18 mouse cellular contexts compared by ENCODE assay signal in genomic region chr7:15969674-15970073, GRCm38 (mm10). TPM values are rescaled to one million over a fixed set of nuclear protein-coding genes. Genes with fewer than 3 reads are reported as not detected.
DNase-seq lines count a peak whose midpoint lies in the region; ATAC-seq and TF ChIP-seq lines count a peak whose summit lies in the region.
"Had no signal": no experiment of that assay in that cellular context is flagged by ENCODE, and none has a peak within 500 bp of the region (broad histone marks: within the 10 kb centered on the region; RNA-seq: fewer than 3 reads in every experiment).

No protein-coding gene starts in this region.

- no peak overlapping the region for H3K4me3 ChIP-seq in hindbrain, postnatal 0 days (ENCODE audit: low read length)
- H3K4me3 ChIP-seq in hindbrain, embryonic 10.5 days = no peak overlapping the region
- H3K4me3 ChIP-seq in midbrain, postnatal 0 days (ENCODE audit: low read depth, low read length) = no peak overlapping the region
- H3K4me3 ChIP-seq in midbrain, embryonic 13.5 days (replicated peaks) = no peak overlapping the region
- no peak overlapping the region for H3K4me3 ChIP-seq in stomach, postnatal 0 days (ENCODE audit: low read depth, low read length)
- H3K4me3 ChIP-seq: heart, embryonic 15.5 days; hindbrain, embryonic 13.5 days; liver, embryonic 13.5 days; neural tube, embryonic 15.5 days had no signal

- peak; percentile 26; the same call in 1 of the 2 replicates for TF ChIP-seq CTCF in hindbrain, postnatal 0 days (IDR thresholded peaks at IDR 0.05; ENCODE audit: low read depth)
- TF ChIP-seq CTCF in midbrain, postnatal 0 days (IDR thresholded peaks at IDR 0.05) = peak; percentile 56
- peak; percentile 58 for TF ChIP-seq CTCF in stomach, postnatal 0 days (IDR thresholded peaks at IDR 0.05; ENCODE audit: low read depth)

- no peaks in the 10 kb centered on the region for H3K4me1 ChIP-seq in hindbrain, postnatal 0 days (ENCODE audit: insufficient read depth, low read length)
- H3K4me1 ChIP-seq in hindbrain, embryonic 10.5 days (replicated peaks) = peaks cover 13% of the 10 kb centered on the region; the same call in 1 of the 2 replicates
- no peaks in the 10 kb centered on the region for H3K4me1 ChIP-seq in midbrain, postnatal 0 days (ENCODE audit: insufficient read depth, low read length)
- 0 out of 2 replicates have a peak, but pooled peaks cover 4% of the 10 kb centered on the region for H3K4me1 ChIP-seq in midbrain, embryonic 13.5 days (replicated peaks)
- H3K4me1 ChIP-seq in stomach, postnatal 0 days (replicated peaks; ENCODE audit: control insufficient read depth, insufficient read depth) = no peaks in the 10 kb centered on the region
- H3K4me1 ChIP-seq: hindbrain, embryonic 13.5 days had no signal

- no peak for ATAC-seq in hindbrain, postnatal 0 days
- ATAC-seq in midbrain, postnatal 0 days (ENCODE audit: low FRiP score) = no peak
- ATAC-seq in midbrain, embryonic 13.5 days = no peak
- ATAC-seq in stomach, postnatal 0 days (ENCODE audit: low FRiP score, low TSS enrichment) = no peak
- ATAC-seq: activated CD4-positive, CD25-positive, alpha-beta regulatory T cell, adult 4 months; midbrain, embryonic 16.5 days had no signal

- peaks cover 26% of the 10 kb centered on the region for H3K36me3 ChIP-seq in hindbrain, postnatal 0 days (ENCODE audit: insufficient read depth, low read length)
- H3K36me3 ChIP-seq in hindbrain, embryonic 10.5 days = peaks cover 48% of the 10 kb centered on the region
- peaks cover 20% of the 10 kb centered on the region for H3K36me3 ChIP-seq in midbrain, postnatal 0 days (ENCODE audit: insufficient read depth, low read length)
- peaks cover 47% of the 10 kb centered on the region for H3K36me3 ChIP-seq in midbrain, embryonic 13.5 days
- H3K36me3 ChIP-seq in stomach, postnatal 0 days (ENCODE audit: control insufficient read depth, insufficient read depth, low read length) = peaks cover 17% of the 10 kb centered on the region

- H3K27me3 ChIP-seq in hindbrain, postnatal 0 days (ENCODE audit: insufficient read depth, low read length) = no peaks in the 10 kb centered on the region
- H3K27me3 ChIP-seq in hindbrain, embryonic 10.5 days (ENCODE audit: insufficient read depth, poor library complexity, severe bottlenecking) = no peaks in the 10 kb centered on the region; the same call in 1 of the 2 replicates
- no peaks in the 10 kb centered on the region for H3K27me3 ChIP-seq in midbrain, postnatal 0 days (ENCODE audit: insufficient read depth, low read length)
- no peaks in the 10 kb centered on the region for H3K27me3 ChIP-seq in midbrain, embryonic 13.5 days
- no peaks in the 10 kb centered on the region for H3K27me3 ChIP-seq in stomach, postnatal 0 days (ENCODE audit: control insufficient read depth, insufficient read depth, low read length)
- H3K27me3 ChIP-seq: heart, embryonic 15.5 days; hindbrain, embryonic 13.5 days; liver, embryonic 13.5 days; neural tube, embryonic 15.5 days had no signal

- no peaks in the 10 kb centered on the region for H3K9me3 ChIP-seq in hindbrain, postnatal 0 days (ENCODE audit: low read length)
- 0 out of 2 replicates have a peak, but pooled peaks cover 2% of the 10 kb centered on the region for H3K9me3 ChIP-seq in hindbrain, embryonic 10.5 days
- no peaks in the 10 kb centered on the region for H3K9me3 ChIP-seq in midbrain, postnatal 0 days (ENCODE audit: low read length)
- no peaks in the 10 kb centered on the region for H3K9me3 ChIP-seq in midbrain, embryonic 13.5 days
- H3K9me3 ChIP-seq in stomach, postnatal 0 days (ENCODE audit: control insufficient read depth, low read length) = no peaks in the 10 kb centered on the region
- H3K9me3 ChIP-seq: heart, embryonic 15.5 days; hindbrain, embryonic 13.5 days; liver, embryonic 13.5 days; neural tube, embryonic 15.5 days had no signal

- DNase-seq in hindbrain, postnatal 0 days (ENCODE audit: low spot score) = no peak
- no peak for DNase-seq in hindbrain, embryonic 10.5 days (ENCODE audit: low spot score)
- no peak for DNase-seq in midbrain, postnatal 0 days (ENCODE audit: low spot score)
- peak; percentile 35 for DNase-seq in NIH3T3 (ENCODE audit: low read depth)
- no peak for DNase-seq in stomach, postnatal 0 days (ENCODE audit: low spot score)
- no peak for DNase-seq in kidney, adult 11 months
- DNase-seq: gastrocnemius, postnatal 14 days; kidney, adult 8-10 months; liver, embryonic 13.5 days; right cerebral cortex, adult 18-20 months; spleen, adult 18-20 months had no signal

- H3K9ac ChIP-seq in hindbrain, postnatal 0 days (replicated peaks; ENCODE audit: low read length) = no peak overlapping the region
- no peak overlapping the region for H3K9ac ChIP-seq in midbrain, postnatal 0 days (replicated peaks; ENCODE audit: low read length, poor library complexity, severe bottlenecking)
- H3K9ac ChIP-seq in midbrain, embryonic 13.5 days (replicated peaks) = no peak overlapping the region
- no peak overlapping the region for H3K9ac ChIP-seq in stomach, postnatal 0 days (ENCODE audit: low read length)
- H3K9ac ChIP-seq: heart, embryonic 15.5 days; hindbrain, embryonic 13.5 days; liver, embryonic 13.5 days; neural tube, embryonic 15.5 days had no signal

- no peak for TF ChIP-seq EP300 in stomach, postnatal 0 days (optimal IDR thresholded peaks at IDR 0.05)

- no peak overlapping the region for H3K27ac ChIP-seq in hindbrain, postnatal 0 days
- H3K27ac ChIP-seq in hindbrain, embryonic 10.5 days = no peak overlapping the region
- H3K27ac ChIP-seq in midbrain, postnatal 0 days (ENCODE audit: low read depth, low read length) = no peak overlapping the region
- H3K27ac ChIP-seq in midbrain, embryonic 13.5 days = no peak overlapping the region
- no peak overlapping the region for H3K27ac ChIP-seq in stomach, postnatal 0 days (replicated peaks)
- H3K27ac ChIP-seq: heart, embryonic 15.5 days; hindbrain, embryonic 13.5 days; liver, embryonic 13.5 days; macrophage; neural tube, embryonic 15.5 days had no signal

- H3K4me2 ChIP-seq in hindbrain, postnatal 0 days (ENCODE audit: low read depth, low read length) = no peak overlapping the region
- no peak overlapping the region for H3K4me2 ChIP-seq in midbrain, postnatal 0 days (ENCODE audit: low read depth, low read length, poor library complexity, severe bottlenecking)
- no peak overlapping the region for H3K4me2 ChIP-seq in midbrain, embryonic 13.5 days (replicated peaks)
- no peak overlapping the region for H3K4me2 ChIP-seq in stomach, postnatal 0 days (replicated peaks; ENCODE audit: low read depth)
- H3K4me2 ChIP-seq: heart, embryonic 15.5 days; hindbrain, embryonic 13.5 days; liver, embryonic 13.5 days; neural tube, embryonic 15.5 days had no signal

- 81% methylated on average over 3 of the region's 3 CpGs for WGBS in hindbrain, postnatal 0 days
- 87% methylated on average over 3 of the region's 3 CpGs for WGBS in hindbrain, embryonic 10.5 days
- WGBS in midbrain, postnatal 0 days = 88% methylated on average over 3 of the region's 3 CpGs
- 86% methylated on average over 3 of the region's 3 CpGs for WGBS in midbrain, embryonic 13.5 days
- WGBS in stomach, postnatal 0 days = 91% methylated on average over 3 of the region's 3 CpGs

RNA-seq across cellular contexts. Expression of gene Ehd2, which starts 2.3 kb away (rescaled TPM):
- total RNA-seq in hindbrain, postnatal 0 days (2014; rRNA removed) = 5.0 and 9.5 TPM in 2 replicates
- polyA plus RNA-seq in hindbrain, postnatal 0 days (2015; fragmentation: Nextera tagmentation; extraction: Ambion mirVana) = 4.4 and 5.3 TPM in 2 replicates
- polyA plus RNA-seq in hindbrain, embryonic 10.5 days (2016; fragmentation: Nextera tagmentation; extraction: Ambion mirVana) = 12.1 and 12.5 TPM in 2 replicates
- 5.6 and 5.9 TPM in 2 replicates for total RNA-seq in midbrain, postnatal 0 days (2014; rRNA removed)
- polyA plus RNA-seq in midbrain, postnatal 0 days (2015; fragmentation: Nextera tagmentation; extraction: Ambion mirVana) = 3.9 and 4.3 TPM in 2 replicates
- polyA plus RNA-seq in midbrain, embryonic 13.5 days (2015; fragmentation: Nextera tagmentation; extraction: Ambion mirVana) = 3.3 and 4.7 TPM in 2 replicates
- 30.7 and 37.7 TPM in 2 replicates for polyA plus RNA-seq in stomach, postnatal 0 days (2015; fragmentation: Nextera tagmentation; extraction: Ambion mirVana)
- polyA plus RNA-seq: macrophage had no signal

RNA-seq across cellular contexts. Expression of gene Nop53, which starts 23.8 kb away (rescaled TPM):
- total RNA-seq in hindbrain, postnatal 0 days (2014; rRNA removed) = 76.5 and 82.1 TPM in 2 replicates
- polyA plus RNA-seq in hindbrain, postnatal 0 days (2015; fragmentation: Nextera tagmentation; extraction: Ambion mirVana) = 124 and 127 TPM in 2 replicates
- 170 and 182 TPM in 2 replicates for polyA plus RNA-seq in hindbrain, embryonic 10.5 days (2016; fragmentation: Nextera tagmentation; extraction: Ambion mirVana)
- total RNA-seq in midbrain, postnatal 0 days (2014; rRNA removed) = 82.8 and 104 TPM in 2 replicates
- 128 and 143 TPM in 2 replicates for polyA plus RNA-seq in midbrain, postnatal 0 days (2015; fragmentation: Nextera tagmentation; extraction: Ambion mirVana)
- polyA plus RNA-seq in midbrain, embryonic 13.5 days (2015; fragmentation: Nextera tagmentation; extraction: Ambion mirVana) = 140 and 151 TPM in 2 replicates
- 139 and 147 TPM in 2 replicates for polyA plus RNA-seq in stomach, postnatal 0 days (2015; fragmentation: Nextera tagmentation; extraction: Ambion mirVana)

RNA-seq across cellular contexts. Expression of gene Selenow, which starts 47.5 kb away (rescaled TPM):
- total RNA-seq in hindbrain, postnatal 0 days (2014; rRNA removed) = 501 and 566 TPM in 2 replicates
- 1,894 and 2,002 TPM in 2 replicates for polyA plus RNA-seq in hindbrain, postnatal 0 days (2015; fragmentation: Nextera tagmentation; extraction: Ambion mirVana)
- polyA plus RNA-seq in hindbrain, embryonic 10.5 days (2016; fragmentation: Nextera tagmentation; extraction: Ambion mirVana) = 902 and 1,086 TPM in 2 replicates
- 718 and 730 TPM in 2 replicates for total RNA-seq in midbrain, postnatal 0 days (2014; rRNA removed)
- 2,106 and 2,315 TPM in 2 replicates for polyA plus RNA-seq in midbrain, postnatal 0 days (2015; fragmentation: Nextera tagmentation; extraction: Ambion mirVana)
- 1,286 and 1,320 TPM in 2 replicates for polyA plus RNA-seq in midbrain, embryonic 13.5 days (2015; fragmentation: Nextera tagmentation; extraction: Ambion mirVana)
- polyA plus RNA-seq in stomach, postnatal 0 days (2015; fragmentation: Nextera tagmentation; extraction: Ambion mirVana) = 560 and 572 TPM in 2 replicates
